Mouse (Mus musculus) C2C12 (cell line): ENCODE data around the gene Mcrip1. TPM values are rescaled to one million over a fixed set of nuclear protein-coding genes. Genes with fewer than 3 reads are reported as not detected.

Experiments used
- H3K27me3 ChIP-seq: one replicate; pipeline ENCODE4 v1.6.1; 2011; ENCODE audit not compliant: control insufficient read depth, insufficient read depth, insufficient read length
- H3K36me3 ChIP-seq: one replicate; pipeline ENCODE4 v1.6.1; 2011; ENCODE audit not compliant: control insufficient read depth, insufficient read depth
- H3K4me3 ChIP-seq: one replicate; pipeline ENCODE4 v1.5.1; 2011; ENCODE audit warnings: mild to moderate bottlenecking, control low read depth; ENCODE audit not compliant: poor library complexity, insufficient read depth, severe bottlenecking
- H3K79me2 ChIP-seq: one replicate; pipeline ENCODE4 v1.6.1; 2011; ENCODE audit not compliant: control insufficient read depth, insufficient read depth
- H3K79me3 ChIP-seq: one replicate; pipeline ENCODE4 v1.6.1; 2011; ENCODE audit warnings: low read depth, control low read depth
- H3ac ChIP-seq: one replicate; pipeline ENCODE3; 2011; ENCODE audit warnings: low read depth; ENCODE audit not compliant: control insufficient read depth, insufficient read length
- CEBPB ChIP-seq: IDR thresholded peaks from one replicate; pipeline ENCODE4 v1.6.1; 2011; ENCODE audit warnings: low read depth, mild to moderate bottlenecking, control low read depth, moderate library complexity
- CTCF ChIP-seq: IDR thresholded peaks from one replicate; pipeline ENCODE4 v1.5.1; 2011; ENCODE audit not compliant: control insufficient read depth, insufficient read depth, insufficient read length
- FOSL1 ChIP-seq: IDR thresholded peaks from one replicate; pipeline ENCODE4 v1.8.0; 2011; ENCODE audit warnings: mild to moderate bottlenecking, low read length; ENCODE audit not compliant: poor library complexity, insufficient read depth, severe bottlenecking
- MAX ChIP-seq: IDR thresholded peaks from one replicate; pipeline ENCODE4 v1.6.1; 2011; ENCODE audit warnings: mild to moderate bottlenecking, control low read depth
- MYOD1 ChIP-seq: IDR thresholded peaks from one replicate; pipeline ENCODE4 v1.6.1; 2011; ENCODE audit warnings: low read depth; ENCODE audit not compliant: control insufficient read depth, insufficient read length
- MYOG ChIP-seq: IDR thresholded peaks from one replicate; pipeline ENCODE4 v1.6.1; 2011; ENCODE audit not compliant: control insufficient read depth, insufficient read length; ENCODE audit errors: extremely low read depth
- USF1 ChIP-seq: IDR thresholded peaks from one replicate; pipeline ENCODE4 v1.6.1; 2011; ENCODE audit warnings: low read depth, mild to moderate bottlenecking, control low read depth, moderate library complexity
- polyA plus RNA-seq: library from polyadenylated mRNA; unstranded; fragments of >200 nt; fragmentation: generic; extraction: Trizol; gene quantifications from one replicate; pipeline ENCODE4 v1.2.1, GENCODE M21; 2012; ENCODE audit warnings: missing spikeins

Gene Mcrip1
- polyA plus RNA-seq, 1 experiment, result 90.7 TPM

DNA sequence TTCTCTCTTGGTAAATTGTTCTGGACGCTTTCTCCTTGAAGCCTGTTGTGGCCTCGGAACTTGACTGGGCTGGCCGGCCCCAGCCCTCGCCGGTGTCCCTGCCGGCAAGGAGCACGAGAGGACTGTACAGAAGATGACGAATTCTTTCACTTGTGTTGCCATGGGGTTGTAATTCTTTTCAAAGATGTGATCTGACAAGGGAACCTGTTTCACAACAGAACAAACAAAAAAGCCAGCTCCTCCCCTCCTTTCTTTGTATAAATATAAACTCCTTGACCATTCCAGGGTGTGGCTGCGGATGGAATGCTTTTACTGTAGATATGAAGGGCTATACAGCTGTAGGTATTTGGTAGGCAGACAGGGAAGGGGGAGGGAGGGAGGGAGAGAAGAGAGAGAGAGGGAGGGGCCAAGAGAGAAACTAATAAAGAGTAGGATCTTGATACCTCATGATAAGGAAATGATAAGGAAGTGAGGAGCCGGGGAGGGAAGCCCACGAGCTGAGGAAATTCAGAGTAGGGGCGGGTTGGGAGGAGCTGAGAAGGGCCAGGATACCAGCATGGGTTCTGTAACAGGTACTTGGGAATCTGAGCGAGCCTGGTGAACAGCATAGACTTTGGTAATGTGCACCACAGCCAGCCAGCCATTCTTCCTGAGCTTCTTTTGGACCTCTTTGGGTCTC lies 41.8 kb downstream of the Mcrip1 start:
- H3ac ChIP-seq, result no peak overlapping the region
- H3K36me3 ChIP-seq, result no peaks in the 10 kb centered on the region
- no peaks in the 10 kb centered on the region for H3K79me2 ChIP-seq
- no peaks in the 10 kb centered on the region for H3K79me3 ChIP-seq
- H3K4me3 ChIP-seq, result no peak overlapping the region
- H3K27me3 ChIP-seq, result no peaks in the 10 kb centered on the region
- TF ChIP-seq CEBPB (peak; percentile 80), CTCF (no peak)

DNA sequence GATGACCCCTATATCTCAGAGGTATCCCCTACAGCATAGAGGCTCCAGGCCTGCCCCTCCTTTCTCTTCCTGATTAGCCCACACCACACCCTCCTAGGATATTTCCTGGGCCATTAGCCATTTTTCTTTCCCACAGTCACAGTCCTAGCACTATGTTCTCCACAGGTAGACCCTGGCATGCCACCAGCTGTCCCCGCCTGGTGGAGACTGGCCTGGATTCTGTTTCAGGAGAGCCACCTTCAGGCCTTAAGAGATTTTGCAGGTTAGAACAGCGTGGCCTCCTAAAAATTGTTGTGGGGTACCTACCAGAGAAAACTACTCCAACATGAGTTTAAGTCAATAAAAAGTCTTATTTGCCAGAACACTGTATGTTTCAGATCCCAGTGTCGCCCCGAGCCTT lies 42.6 kb downstream of the Mcrip1 start:
- H3K36me3 ChIP-seq, result no peaks in the 10 kb centered on the region
- H3ac ChIP-seq, result no peak overlapping the region
- TF ChIP-seq MYOD1 (no peak), MYOG (no peak), USF1 (no peak), CEBPB (no peak), CTCF (no peak), MAX (no peak), FOSL1 (no peak)
- no peaks in the 10 kb centered on the region for H3K79me3 ChIP-seq
- H3K79me2 ChIP-seq, result no peaks in the 10 kb centered on the region
- no peaks in the 10 kb centered on the region for H3K27me3 ChIP-seq
- H3K4me3 ChIP-seq, result no peak overlapping the region

GRCm38 (mm10) chr11:120505661-120506060 lies 43.9 kb downstream of the Mcrip1 start:
- H3K79me3 ChIP-seq, result no peaks in the 10 kb centered on the region
- H3K27me3 ChIP-seq, result no peaks in the 10 kb centered on the region
- no peak overlapping the region for H3ac ChIP-seq
- no peaks in the 10 kb centered on the region for H3K36me3 ChIP-seq
- no peak overlapping the region for H3K4me3 ChIP-seq
- no peaks in the 10 kb centered on the region for H3K79me2 ChIP-seq
- no peak for TF ChIP-seq CEBPB
- TF ChIP-seq MYOG, result no peak
- no peak for TF ChIP-seq USF1
- no peak for TF ChIP-seq MYOD1
- TF ChIP-seq FOSL1, result no peak
- no peak for TF ChIP-seq MAX
- no peak for TF ChIP-seq CTCF

DNA sequence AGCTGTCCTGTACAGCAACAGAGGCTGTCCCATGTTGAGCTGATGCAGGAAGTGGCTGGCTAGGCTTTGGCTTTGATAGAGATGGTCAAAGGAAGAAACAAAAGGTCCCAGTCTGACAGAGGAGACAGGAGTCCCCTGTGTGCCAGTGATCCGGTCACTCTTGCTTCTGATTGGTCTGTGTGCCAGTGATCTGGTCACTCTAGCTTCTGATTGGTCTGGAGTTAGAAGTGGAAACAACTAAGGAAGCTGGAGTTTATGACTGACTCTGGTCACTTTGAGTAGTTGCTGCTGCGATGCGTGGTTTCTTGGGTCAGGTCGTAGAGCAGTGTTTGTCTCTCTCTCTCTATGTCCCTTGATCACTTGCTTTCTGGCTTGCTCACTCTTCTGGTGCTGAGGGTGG lies 47.8 kb downstream of the Mcrip1 start:
- H3K4me3 ChIP-seq, result no peak overlapping the region
- H3K79me3 ChIP-seq, result no peaks in the 10 kb centered on the region
- no peak for TF ChIP-seq FOSL1
- TF ChIP-seq CEBPB, result no peak
- no peaks in the 10 kb centered on the region for H3K79me2 ChIP-seq
- H3ac ChIP-seq, result no peak overlapping the region
- H3K36me3 ChIP-seq, result peaks cover 22% of the 10 kb centered on the region
- H3K27me3 ChIP-seq, result no peaks in the 10 kb centered on the region

DNA sequence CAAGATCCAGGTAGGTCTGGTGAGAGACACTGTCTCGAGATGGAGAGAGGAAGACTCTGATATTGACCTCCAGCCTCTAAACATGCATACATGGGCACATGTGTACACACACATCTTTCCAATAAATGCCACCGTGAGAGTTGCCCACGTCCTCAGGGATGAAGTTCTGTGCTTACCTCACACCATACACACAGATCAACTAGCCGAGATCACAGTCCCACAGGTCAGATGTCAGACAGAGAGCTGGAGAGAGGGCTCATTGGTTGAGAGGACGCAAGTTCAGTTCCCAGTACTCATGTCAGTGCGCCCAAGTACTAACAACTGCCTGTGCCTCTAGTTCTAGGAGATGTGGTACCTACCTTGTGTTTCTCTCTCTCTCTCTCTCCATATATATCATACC lies 48.5 kb downstream of the Mcrip1 start:
- Histone ChIP-seq H3ac (no peak overlapping the region), H3K4me3 (no peak overlapping the region), H3K27me3 (no peaks in the 10 kb centered on the region), H3K79me2 (no peaks in the 10 kb centered on the region), H3K79me3 (no peaks in the 10 kb centered on the region), H3K36me3 (peaks cover 27% of the 10 kb centered on the region)
- TF ChIP-seq USF1 (no peak), CTCF (no peak), MYOG (no peak), FOSL1 (no peak), MYOD1 (no peak), CEBPB (no peak), MAX (no peak)

- H3ac ChIP-seq, result no peak overlapping the region
- no peaks in the 10 kb centered on the region for H3K27me3 ChIP-seq
- no peak for TF ChIP-seq FOSL1
- no peak for TF ChIP-seq CTCF
- TF ChIP-seq CEBPB, result no peak
- no peak for TF ChIP-seq MAX
- TF ChIP-seq USF1, result no peak
- TF ChIP-seq MYOD1, result no peak
- no peak for TF ChIP-seq MYOG
- no peak overlapping the region for H3K4me3 ChIP-seq
- no peaks in the 10 kb centered on the region for H3K79me2 ChIP-seq
- H3K79me3 ChIP-seq, result no peaks in the 10 kb centered on the region
- H3K36me3 ChIP-seq, result peaks cover 34% of the 10 kb centered on the region
Observed at GRCm38 (mm10) chr11:120500357-120500756, 49.2 kb downstream of the Mcrip1 start.
